8 mouse cellular contexts compared by ENCODE assay signal in genomic region chr11:121649900-121650299, GRCm38 (mm10). TPM values are rescaled to one million over a fixed set of nuclear protein-coding genes. Genes with fewer than 3 reads are reported as not detected.
DNase-seq lines count a peak whose midpoint lies in the region; ATAC-seq and TF ChIP-seq lines count a peak whose summit lies in the region.

No protein-coding gene starts in this region.

- DNase-seq in heart, adult 18-20 months, result peak; percentile 73 to 80
- no peak for DNase-seq in CH12.LX (ENCODE audit: extremely low read depth)
- DNase-seq in embryo, embryonic 10.5 days (ENCODE audit: low spot score), result peak; percentile 12
- DNase-seq in right cerebral cortex, postnatal 4 days, result no peak
- no peak for DNase-seq in cerebellum, adult 11-12 months

- H3K36me3 ChIP-seq in heart, embryonic 11.5 days (ENCODE audit: control insufficient read depth, insufficient read depth, low read length), result no peaks in the 10 kb centered on the region
- H3K36me3 ChIP-seq in CH12.LX (replicated peaks in 1 of 2; ENCODE audit: control insufficient read depth in 1 of 2, insufficient read depth in 1 of 2, low read length in 1 of 2), result peaks cover 37 to 77% of the 10 kb centered on the region in 2 experiments
- no peaks in the 10 kb centered on the region for H3K36me3 ChIP-seq in intestine, embryonic 15.5 days
- H3K36me3 ChIP-seq in stomach, embryonic 15.5 days, result no peaks in the 10 kb centered on the region

- no peaks in the 10 kb centered on the region for H3K4me1 ChIP-seq in heart, embryonic 11.5 days (ENCODE audit: control insufficient read depth, insufficient read depth, low read length)
- H3K4me1 ChIP-seq in CH12.LX (ENCODE audit: control insufficient read depth in 1 of 2, insufficient read depth in 2 of 2), result peaks cover 0 to 7% of the 10 kb centered on the region in 2 experiments; a peak in 2 of 4 replicates
- H3K4me1 ChIP-seq in intestine, embryonic 15.5 days (replicated peaks), result no peaks in the 10 kb centered on the region
- H3K4me1 ChIP-seq in stomach, embryonic 15.5 days, result 0 out of 2 replicates have a peak, but pooled peaks cover 3% of the 10 kb centered on the region

- H3K27me3 ChIP-seq in heart, embryonic 11.5 days (ENCODE audit: control insufficient read depth, insufficient read depth, low read length), result no peaks in the 10 kb centered on the region
- no peaks in the 10 kb centered on the region for H3K27me3 ChIP-seq in CH12.LX (replicated peaks)
- no peaks in the 10 kb centered on the region for H3K27me3 ChIP-seq in intestine, embryonic 15.5 days (replicated peaks)
- no peaks in the 10 kb centered on the region for H3K27me3 ChIP-seq in stomach, embryonic 15.5 days (replicated peaks)

- no peak overlapping the region for H3K9ac ChIP-seq in heart, embryonic 11.5 days (ENCODE audit: low read depth, low read length)
- no peak overlapping the region for H3K9ac ChIP-seq in CH12.LX (ENCODE audit: insufficient read depth, low read depth)
- H3K9ac ChIP-seq in intestine, embryonic 15.5 days, result no peak overlapping the region
- no peak overlapping the region for H3K9ac ChIP-seq in stomach, embryonic 15.5 days

- dilution Hi-C loops in CH12.LX (cut with MboI; ENCODE audit: extremely low pct_ligation_motif_present, extremely low pct_unique_long_range_greater_than_20kb, low sequenced_read_pairs), result no loop called here

- no peaks in the 10 kb centered on the region for H3K9me3 ChIP-seq in heart, embryonic 11.5 days (replicated peaks; ENCODE audit: control insufficient read depth, low read length)
- no peaks in the 10 kb centered on the region for H3K9me3 ChIP-seq in CH12.LX (replicated peaks; ENCODE audit: low read length)
- H3K9me3 ChIP-seq in intestine, embryonic 15.5 days, result no peaks in the 10 kb centered on the region
- H3K9me3 ChIP-seq in stomach, embryonic 15.5 days, result no peaks in the 10 kb centered on the region

- TF ChIP-seq EP300 in CH12.LX (IDR thresholded peaks at IDR 0.05; ENCODE audit: low read length), result no peak

- no peak overlapping the region for H3K27ac ChIP-seq in heart, embryonic 11.5 days (ENCODE audit: low read depth, low read length)
- H3K27ac ChIP-seq in CH12.LX (ENCODE audit: insufficient read depth, low read depth), result no peak overlapping the region
- no peak overlapping the region for H3K27ac ChIP-seq in intestine, embryonic 15.5 days
- no peak overlapping the region for H3K27ac ChIP-seq in stomach, embryonic 15.5 days

- no peak overlapping the region for H3K4me2 ChIP-seq in heart, embryonic 11.5 days
- H3K4me2 ChIP-seq in CH12.LX (ENCODE audit: insufficient read depth, low read depth, poor library complexity, severe bottlenecking), result no peak overlapping the region
- H3K4me2 ChIP-seq in intestine, embryonic 15.5 days (replicated peaks), result no peak overlapping the region
- H3K4me2 ChIP-seq in stomach, embryonic 15.5 days, result no peak overlapping the region

- peak; percentile 12 for TF ChIP-seq RAD21 in CH12.LX (IDR thresholded peaks at IDR 0.05; ENCODE audit: low read depth, low read length)

- H3K79me2 ChIP-seq in CH12.LX (replicated peaks; ENCODE audit: control insufficient read depth, extremely low read depth, insufficient read depth, poor library complexity, severe bottlenecking), result no peaks in the 10 kb centered on the region

- WGBS in heart, embryonic 11.5 days (ENCODE audit: insufficient replicate concordance), result 56% methylated on average over 10 of the region's 10 CpGs
- 50% methylated on average over 10 of the region's 10 CpGs for WGBS in intestine, embryonic 15.5 days
- 30% methylated on average over 10 of the region's 10 CpGs for WGBS in stomach, embryonic 15.5 days

- no peak for TF ChIP-seq POLR2A in CH12.LX (IDR thresholded peaks at IDR 0.05; ENCODE audit: low read depth, low read length)

- ATAC-seq in heart, embryonic 11.5 days (replicated peaks; ENCODE audit: insufficient number of reproducible peaks, low FRiP score, low TSS enrichment), result no peak
- peak; percentile 70 for ATAC-seq in intestine, embryonic 15.5 days
- ATAC-seq in stomach, embryonic 15.5 days (ENCODE audit: insufficient read depth, low FRiP score, low read depth), result peak; percentile 73; the same call in 1 of the 2 replicates

- TF ChIP-seq CTCF in CH12.LX (conservative IDR thresholded peaks at IDR 0.05 in 1 of 2, IDR thresholded peaks at IDR 0.05 in 1 of 2; ENCODE audit: low read depth in 2 of 2, low read length in 2 of 2), result peak in 1 of 2 experiments; percentile 21; a peak in 1 of 4 replicates

- no peak overlapping the region for H3K4me3 ChIP-seq in heart, embryonic 11.5 days (ENCODE audit: low read depth, low read length)
- H3K4me3 ChIP-seq in CH12.LX (replicated peaks in 1 of 3; ENCODE audit: low read depth in 2 of 3, low read length in 2 of 3, poor library complexity in 1 of 3), result no peak overlapping the region
- H3K4me3 ChIP-seq in intestine, embryonic 15.5 days (replicated peaks), result no peak overlapping the region
- no peak overlapping the region for H3K4me3 ChIP-seq in stomach, embryonic 15.5 days (replicated peaks)

- in situ Hi-C loops in CH12.LX (cut with MboI; ENCODE audit: low pct_ligation_motif_present, low pct_unique_long_range_greater_than_20kb, low sequenced_read_pairs), result no loop called here

TF ChIP-seq in CH12.LX, 34 proteins besides CTCF, POLR2A, EP300 and RAD21:
- TF ChIP-seq ZMIZ1 (IDR thresholded peaks at IDR 0.05; ENCODE audit: low read depth, low read length) (no peak), SMC3 (IDR thresholded peaks at IDR 0.05; ENCODE audit: low read depth, low read length) (no peak), MAFK (IDR thresholded peaks at IDR 0.05; ENCODE audit: insufficient replicate concordance, low read length) (no peak), JUND (conservative IDR thresholded peaks at IDR 0.05; ENCODE audit: low read depth, low read length) (no peak), BHLHE40 (IDR thresholded peaks at IDR 0.05; ENCODE audit: low read depth, low read length) (no peak), POLR2AphosphoS2 (IDR thresholded peaks at IDR 0.05; ENCODE audit: low read depth, low read length) (no peak), ELF1 (IDR thresholded peaks at IDR 0.05; ENCODE audit: low read depth, low read length) (no peak), UBTF (IDR thresholded peaks at IDR 0.05; ENCODE audit: low read depth, low read length) (no peak), USF2 (conservative IDR thresholded peaks at IDR 0.05; ENCODE audit: low read depth, low read length) (no peak), RCOR1 (conservative IDR thresholded peaks at IDR 0.05; ENCODE audit: low read depth, low read length) (no peak), USF1 (IDR thresholded peaks at IDR 0.05; ENCODE audit: low read depth, low read length) (no peak), SIN3A (IDR thresholded peaks at IDR 0.05; ENCODE audit: low read length) (no peak), ZC3H11A (IDR thresholded peaks at IDR 0.05; ENCODE audit: low read depth, low read length) (no peak), ZNF384 (IDR thresholded peaks at IDR 0.05; ENCODE audit: low read depth, low read length) (no peak), TCF12 (IDR thresholded peaks at IDR 0.05; ENCODE audit: low read depth, low read length) (no peak), MAX (IDR thresholded peaks at IDR 0.05; ENCODE audit: low read length) (no peak), MEF2A (IDR thresholded peaks at IDR 0.05; ENCODE audit: borderline replicate concordance, low read depth, low read length) (no peak), CHD2 (IDR thresholded peaks at IDR 0.05; ENCODE audit: low read length) (no peak), MAZ (IDR thresholded peaks at IDR 0.05; ENCODE audit: low read depth, low read length) (no peak)

RNA-seq across cellular contexts. Expression of gene B3gntl1, which starts 23.1 kb away (rescaled TPM):
- 1 to 10 TPM; 3.9 to 4.5 TPM for total RNA-seq in heart, adult 18-20 months (2021)
- 6.4 and 6.5 TPM in 2 replicates for polyA plus RNA-seq in heart, embryonic 11.5 days (2014; fragmentation: Nextera tagmentation; extraction: Ambion mirVana)
- total RNA-seq in CH12.LX (2012; rRNA removed) (10.1 and 10.3 TPM in 2 replicates), CH12.LX (2014; rRNA removed) (7.3 TPM in 2 replicates)
- 8.7 and 8.9 TPM in 2 replicates for polyA plus RNA-seq in CH12.LX (2012; ENCODE audit: insufficient read length, low read depth)
- 7.3 and 8.0 TPM in 2 replicates for polyA plus RNA-seq in intestine, embryonic 15.5 days (2015; fragmentation: Nextera tagmentation; extraction: Ambion mirVana)
- 8.1 and 8.4 TPM in 2 replicates for polyA plus RNA-seq in stomach, embryonic 15.5 days (2015; fragmentation: Nextera tagmentation; extraction: Ambion mirVana)

RNA-seq across cellular contexts. Expression of gene Metrnl, which starts 51.4 kb away (rescaled TPM):
- total RNA-seq in heart, adult 18-20 months (2021), result 10 to 100 TPM; 14.9 to 19.8 TPM
- polyA plus RNA-seq in heart, embryonic 11.5 days (2014; fragmentation: Nextera tagmentation; extraction: Ambion mirVana), result 6.0 and 7.0 TPM in 2 replicates
- total RNA-seq in CH12.LX (2012; rRNA removed) (0.97 and 1.1 TPM in 2 replicates), CH12.LX (2014; rRNA removed) (0.50 and 1.1 TPM in 2 replicates)
- 0.33 and 0.53 TPM in 2 replicates for polyA plus RNA-seq in CH12.LX (2012; ENCODE audit: insufficient read length, low read depth)
- polyA plus RNA-seq in intestine, embryonic 15.5 days (2015; fragmentation: Nextera tagmentation; extraction: Ambion mirVana), result 34.2 and 40.5 TPM in 2 replicates
- polyA plus RNA-seq in stomach, embryonic 15.5 days (2015; fragmentation: Nextera tagmentation; extraction: Ambion mirVana), result 30.7 and 37.0 TPM in 2 replicates

Comparison
In these comparisons a context has a peak if more than half of its experiments do, and no peak if none do; other contexts are left out.
1. DNase-seq: peak in heart, adult 18-20 months (2 of 2) and embryo, embryonic 10.5 days (single experiment); none in CH12.LX (single experiment), right cerebral cortex, postnatal 4 days (single experiment) and cerebellum, adult 11-12 months (single experiment).